Mouse (Mus musculus) lung, postnatal 14 days (tissue): Measurements from ENCODE around the gene Wfdc15b.
"Not testable (repeated sequence)": the region's sequence is repeated elsewhere in the genome, so short reads cannot be mapped to it uniquely, and the experiment has no call there.

Experiments used
- DNase-seq: peaks from one replicate; pipeline ENCODE4 v3.0.0; 2021

Wfdc15b gene

GRCm38 (mm10) chr2:164221522-164221921 lies at the start of gene Wfdc15b:
Wfdc15b (minus strand) TSS chr2:164221660.
- DNase-seq, result no peak

GRCm38 (mm10) chr2:164256540-164256939 lies 35.1 kb upstream of the Wfdc15b start, which contains the start of gene Svs3b:
Svs3b (minus strand) TSS chr2:164256640.
- not testable (repeated sequence) for DNase-seq

- no peak for DNase-seq
Measured at GRCm38 (mm10) chr2:164238366-164238765, 16.9 kb upstream of the Wfdc15b start, which contains the start of gene Svs2. Svs2 (minus strand) TSS chr2:164238466.

- no peak for DNase-seq
Measured at GRCm38 (mm10) chr2:164232671-164233070, 11.2 kb upstream of the Wfdc15b start.

DNA sequence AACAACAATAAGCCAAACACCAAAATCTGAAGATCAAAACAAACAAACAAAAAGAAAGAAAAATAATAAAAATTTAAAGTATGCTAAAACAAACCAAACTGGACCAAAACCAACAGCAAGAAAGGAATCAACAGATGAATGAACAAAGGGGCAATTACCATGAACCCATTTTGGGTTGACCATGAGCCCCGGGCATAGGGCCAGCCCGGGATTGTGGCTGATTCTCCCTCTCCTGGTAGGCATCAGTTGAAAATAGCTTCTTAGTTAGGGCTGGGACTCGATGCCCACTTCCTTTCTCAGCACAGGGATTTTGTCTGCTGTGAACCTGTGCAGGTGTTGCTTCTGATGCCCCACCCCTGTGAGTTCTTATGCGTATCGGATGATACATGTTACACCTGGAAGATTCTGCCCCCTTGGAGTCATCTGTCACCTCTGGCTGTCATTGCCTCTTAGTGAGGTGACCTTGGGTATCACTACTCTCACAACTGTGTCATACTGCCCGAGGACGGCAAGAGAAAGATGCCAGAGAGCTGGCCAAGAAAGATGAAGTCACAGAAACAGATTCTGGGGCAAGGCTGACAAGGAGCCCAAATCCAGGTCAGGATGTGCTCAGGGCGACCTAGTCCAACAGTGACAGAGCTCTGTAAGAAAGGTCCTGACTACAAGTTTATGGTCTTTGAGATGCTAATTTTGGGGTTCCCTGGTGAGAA lies 7.1 kb upstream of the Wfdc15b start:
- DNase-seq, result no peak

GRCm38 (mm10) chr2:164219295-164219694 lies 2.2 kb downstream of the Wfdc15b start:
- DNase-seq, result no peak

DNA sequence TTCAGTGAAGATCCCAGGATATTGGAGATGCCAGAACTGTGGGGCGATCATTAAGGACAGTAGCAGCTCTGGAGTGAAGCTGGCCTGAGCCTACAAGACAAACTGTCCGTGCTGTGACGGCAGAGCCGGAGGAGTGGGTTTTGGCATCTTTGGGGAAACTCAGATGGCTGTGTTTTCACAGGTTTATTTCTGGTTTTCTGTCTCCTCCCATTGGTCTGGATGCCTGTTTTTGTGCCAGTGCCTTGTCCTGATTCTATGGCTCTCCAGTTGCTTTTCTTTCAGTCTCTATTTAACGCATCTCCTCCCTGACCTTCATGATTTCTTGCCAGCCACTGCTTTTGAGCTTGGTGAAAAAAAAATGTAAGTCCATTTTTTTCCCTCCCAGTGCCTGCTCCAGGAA lies 8.7 kb downstream of the Wfdc15b start:
- no peak for DNase-seq

DNA sequence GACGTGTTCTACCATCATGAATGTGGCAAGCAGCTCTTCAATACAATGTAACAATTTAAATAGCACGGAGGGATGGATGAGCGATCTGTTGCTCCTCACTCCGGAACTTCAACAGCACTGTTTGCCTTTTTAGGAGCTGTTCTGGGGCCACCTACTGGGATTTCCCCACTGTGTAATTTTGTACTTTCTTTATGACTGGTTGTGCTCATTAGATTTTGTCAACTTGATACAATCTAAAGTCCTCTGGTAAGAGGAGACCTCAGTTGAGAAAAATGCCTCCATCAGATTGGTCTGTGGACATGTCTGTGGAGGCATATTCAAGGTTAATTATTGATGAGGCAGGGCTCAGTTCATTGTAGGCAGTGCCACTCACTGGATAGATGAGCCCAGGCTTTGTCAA lies 10.6 kb downstream of the Wfdc15b start:
- DNase-seq, result no peak

DNA sequence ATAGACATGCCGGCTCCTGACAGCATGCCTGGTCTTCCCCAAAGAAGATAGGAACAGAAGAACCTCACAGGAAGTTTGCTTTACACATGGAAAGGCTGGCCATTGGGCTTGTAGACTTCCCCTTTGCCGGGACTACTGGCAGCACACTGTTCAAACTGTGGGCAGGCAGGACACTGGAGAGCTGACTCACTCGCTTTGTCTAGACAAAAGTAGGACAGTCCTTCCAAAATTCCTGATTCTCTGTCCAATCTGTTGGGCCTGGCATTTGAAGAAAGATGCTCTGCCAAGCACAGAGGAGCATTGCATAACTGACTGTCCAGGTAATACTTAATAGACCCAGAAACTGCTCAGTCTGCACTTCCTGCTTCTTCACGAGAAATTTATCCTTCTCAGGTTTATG lies 14.8 kb downstream of the Wfdc15b start:
- DNase-seq, result no peak

DNA sequence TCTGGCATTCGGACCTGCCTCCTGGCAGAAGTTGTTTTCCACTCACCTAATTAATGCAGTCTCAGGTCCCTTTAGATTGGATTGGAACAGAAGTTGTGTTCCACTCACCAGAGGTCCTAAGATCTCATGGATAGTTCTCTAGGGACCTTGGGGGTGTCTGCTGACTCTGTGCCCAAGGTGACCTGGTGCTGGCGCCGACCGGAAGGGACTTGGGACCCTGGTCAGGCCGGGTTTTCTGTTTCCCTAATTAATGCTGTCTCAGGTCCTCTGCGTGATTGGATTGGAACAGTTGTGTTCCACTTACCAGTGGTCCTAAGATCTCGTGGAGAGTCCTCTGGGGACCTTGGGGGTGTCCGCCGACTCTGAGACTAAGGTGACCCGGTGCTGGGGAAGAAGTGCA lies 15.4 kb downstream of the Wfdc15b start:
- not testable (repeated sequence) for DNase-seq

DNA sequence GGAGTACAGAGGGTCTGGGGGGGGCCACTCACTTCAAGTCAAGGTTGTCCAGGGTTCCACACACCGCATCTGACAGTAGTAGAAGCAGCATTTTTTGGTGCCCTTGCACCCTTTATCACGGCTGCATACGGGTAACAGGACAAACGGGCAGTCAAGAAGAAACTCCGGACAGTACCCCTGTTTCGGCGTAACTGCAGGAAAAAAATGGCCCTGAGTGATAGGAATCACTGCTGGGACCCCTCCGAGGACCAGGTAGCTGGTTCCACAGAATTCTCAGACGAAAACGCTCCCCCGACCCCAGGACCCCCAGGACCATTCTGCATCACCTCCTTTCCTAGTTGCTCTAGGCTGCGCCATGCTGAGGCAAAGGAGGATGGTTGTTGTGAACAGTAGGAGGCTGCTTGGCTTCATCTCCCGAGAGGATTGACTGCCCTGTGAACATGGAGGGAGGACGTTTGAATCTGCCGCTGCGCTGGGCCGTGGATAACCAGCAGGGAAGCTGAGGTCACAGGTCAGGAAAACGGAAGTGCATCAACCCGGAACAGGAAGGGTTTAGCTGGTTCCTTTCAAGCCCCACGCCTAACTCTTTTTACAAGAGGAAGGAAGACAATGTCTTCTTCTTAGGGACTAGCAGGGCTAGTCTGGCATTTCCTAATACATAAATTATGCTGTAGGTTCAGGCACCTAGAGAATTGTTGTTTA lies 21.7 kb downstream of the Wfdc15b start, which contains the start of gene Wfdc15a:
Gene Wfdc15a, minus strand, starts transcription at position 505 of the 702 bp plus-strand sequence.
- no peak for DNase-seq

- no peak for DNase-seq
Measured at GRCm38 (mm10) chr2:164196700-164196990, 24.8 kb downstream of the Wfdc15b start.

- DNase-seq, result no peak
Measured at GRCm38 (mm10) chr2:164195971-164196699, 25.3 kb downstream of the Wfdc15b start.

- DNase-seq, result no peak
Measured at GRCm38 (mm10) chr2:164194959-164195630, 26.4 kb downstream of the Wfdc15b start.

DNA sequence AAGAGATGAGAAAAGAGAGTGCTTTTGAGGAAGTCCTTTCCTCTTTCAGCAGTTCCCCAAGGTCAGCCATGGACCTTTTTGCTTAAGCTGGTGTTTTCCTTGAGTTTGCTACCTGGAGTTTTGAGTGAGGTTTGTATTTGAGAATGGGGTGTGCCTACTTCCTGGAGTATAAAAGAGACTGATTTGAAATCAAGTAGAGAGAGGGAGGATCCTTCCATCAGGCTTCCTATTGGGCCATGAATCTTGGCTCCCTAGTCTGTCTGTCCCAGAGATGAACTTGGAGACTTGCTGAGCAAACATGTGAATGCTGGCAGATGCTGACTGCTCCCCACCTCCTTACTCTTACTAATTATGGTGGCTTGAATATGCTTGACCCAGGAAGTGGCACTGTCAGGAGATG lies 29.2 kb downstream of the Wfdc15b start:
- DNase-seq, result no peak

GRCm38 (mm10) chr2:164190576-164190975 lies 30.9 kb downstream of the Wfdc15b start, which contains the start of gene Wfdc12:
Wfdc12 (minus strand) TSS chr2:164190608.
- DNase-seq, result peak; percentile 18

DNA sequence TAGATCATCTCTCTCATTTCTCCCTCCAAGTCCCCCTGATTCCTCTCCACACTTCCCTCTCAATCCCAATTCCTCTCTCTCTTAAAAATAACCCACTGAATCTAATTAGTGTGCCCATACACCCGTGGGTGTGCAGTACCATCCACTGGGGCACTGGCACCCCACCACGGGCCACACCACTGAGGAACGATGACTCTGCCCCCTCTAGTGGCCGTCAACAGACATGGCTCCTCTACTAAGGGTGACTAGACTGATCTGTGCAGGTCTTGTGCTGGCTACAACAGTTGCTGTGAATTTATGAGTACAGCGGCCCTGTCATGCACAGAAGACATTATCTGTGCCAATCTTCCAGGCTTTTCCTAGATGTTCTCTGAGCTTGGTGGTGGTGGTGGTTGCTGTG lies 32.7 kb downstream of the Wfdc15b start:
- DNase-seq, result no peak

DNA sequence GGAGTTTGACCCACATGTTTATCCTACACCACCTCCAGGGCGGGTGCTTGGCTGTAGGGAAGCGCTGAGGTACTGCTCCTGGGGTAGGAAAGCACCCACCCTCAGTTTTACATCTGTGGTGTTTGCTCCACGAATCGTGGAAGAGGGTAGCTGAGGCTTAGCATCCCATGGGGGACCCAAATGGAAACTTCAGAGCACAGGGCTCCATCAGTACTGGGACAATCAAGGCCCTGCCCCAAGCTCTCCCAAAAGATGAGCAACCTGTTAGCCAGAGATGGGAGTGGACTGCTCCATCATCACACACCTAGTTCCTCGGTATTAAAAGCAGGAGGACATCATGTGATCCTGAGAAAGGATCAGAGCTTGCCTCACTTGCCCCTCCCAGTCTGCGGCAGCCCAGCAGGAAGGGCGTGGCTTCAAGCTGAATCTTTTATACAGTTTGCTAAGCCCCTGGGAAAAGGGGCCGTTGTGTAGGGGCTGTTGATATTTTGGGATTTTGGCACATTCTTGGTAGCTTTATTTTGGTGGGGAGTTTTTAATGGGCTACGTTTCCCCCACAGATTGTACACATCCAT lies 37.2 kb downstream of the Wfdc15b start:
- DNase-seq, result no peak

DNA sequence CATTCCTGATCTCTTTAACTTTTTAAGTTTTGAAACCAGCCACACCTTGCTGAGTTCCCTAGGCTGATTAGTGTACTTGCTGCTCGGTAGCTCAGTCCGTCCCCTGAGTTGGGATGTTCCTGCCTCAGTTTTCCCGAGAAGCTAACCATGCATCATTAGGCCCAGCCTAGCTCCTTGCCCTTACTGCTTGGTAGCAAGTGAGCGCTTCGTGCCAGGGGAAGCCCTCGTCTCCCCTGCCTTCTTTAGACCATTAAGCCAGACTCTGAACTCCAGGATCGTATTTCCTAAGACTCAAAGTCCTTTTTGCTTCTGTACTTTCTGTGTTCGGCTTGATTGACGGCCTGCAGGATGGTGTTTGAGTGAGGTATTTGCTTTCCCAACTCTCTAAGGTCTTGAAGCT lies 38.1 kb downstream of the Wfdc15b start:
- DNase-seq, result no peak

GRCm38 (mm10) chr2:164182692-164183255 lies 38.7 kb downstream of the Wfdc15b start, which contains the start of gene Wfdc5:
Wfdc5 (minus strand) TSS chr2:164182742.
- DNase-seq, result no peak

DNA sequence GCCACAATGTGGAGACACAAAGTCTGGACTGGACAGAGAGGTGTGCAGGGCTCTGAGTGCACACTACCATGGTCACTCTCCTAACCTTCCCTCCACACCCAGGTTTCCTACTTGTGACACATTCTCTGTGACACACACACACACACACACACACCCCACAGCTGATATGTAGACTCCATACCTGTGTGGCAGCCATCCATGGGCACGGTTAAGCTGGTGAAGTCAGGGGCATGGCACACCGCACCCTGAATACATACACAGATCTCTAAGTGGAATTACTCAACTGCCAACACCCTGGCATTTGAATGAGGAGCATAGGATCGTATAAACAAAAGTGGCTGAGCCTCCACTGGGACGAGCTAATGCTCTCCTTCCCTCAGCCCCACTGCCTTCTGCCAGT lies 40.7 kb downstream of the Wfdc15b start:
- DNase-seq, result no peak

GRCm38 (mm10) chr2:164180124-164180523 lies 41.3 kb downstream of the Wfdc15b start:
- DNase-seq, result peak; percentile 54
